In genomic region chr16:11757471-11757870, GRCm38 (mm10) we compare ENCODE assay signal across 15 mouse cellular contexts.
"Had no signal": no experiment of that assay in that cellular context is flagged by ENCODE, and none has a peak within 500 bp of the region (broad histone marks: within the 10 kb centered on the region; RNA-seq: fewer than 3 reads in every experiment).

No protein-coding gene starts in this region.

- H3K4me1 ChIP-seq: neural tube, embryonic 13.5 days; neural tube, embryonic 15.5 days; stomach, embryonic 15.5 days had no signal

- DNase-seq: retina, postnatal 1 day; right cerebral cortex, adult 18-20 months; right cerebral cortex, postnatal 14 days; right cerebral cortex, postnatal 4 days; spleen, adult 18-20 months; thymus, adult 18-20 months; thymus, adult 2 months; thymus, postnatal 14 days; thymus, postnatal 25 days; thymus, postnatal 36 days; thymus, postnatal 4 days had no signal

- H3K36me3 ChIP-seq: neural tube, embryonic 15.5 days had no signal

- H3K9me3 ChIP-seq: neural tube, embryonic 13.5 days; neural tube, embryonic 15.5 days; stomach, embryonic 15.5 days had no signal

- H3K4me3 ChIP-seq: neural tube, embryonic 13.5 days; neural tube, embryonic 15.5 days; stomach, embryonic 15.5 days had no signal

- H3K9ac ChIP-seq: neural tube, embryonic 13.5 days; neural tube, embryonic 15.5 days; stomach, embryonic 15.5 days had no signal

- H3K27me3 ChIP-seq: neural tube, embryonic 13.5 days; neural tube, embryonic 15.5 days; stomach, embryonic 15.5 days had no signal

- H3K27ac ChIP-seq: neural tube, embryonic 13.5 days; neural tube, embryonic 15.5 days; stomach, embryonic 15.5 days; stomach, postnatal 0 days had no signal

- H3K4me2 ChIP-seq: neural tube, embryonic 13.5 days; neural tube, embryonic 15.5 days; stomach, embryonic 15.5 days had no signal
